Mouse (Mus musculus) kidney, embryonic 16.5 days (tissue): ENCODE data around the gene Kalrn. TPM values are rescaled to one million over a fixed set of nuclear protein-coding genes. Genes with fewer than 3 reads are reported as not detected.
A peak's percentile ranks its signal among the peaks of the same experiment; 100 is the strongest.

Experiments
- ATAC-seq: fragments of 200-750 bp; cut with Nextera tagmentation; 2 replicates; pipeline ENCODE4 v1.8.0; 2017; ENCODE audit warnings: moderate TSS enrichment; ENCODE audit not compliant: low FRiP score, low TSS enrichment
- H3K27ac ChIP-seq: fragments of 300-500 bp; sonication (generic); 2 replicates; pipeline ENCODE4 v1.5.1; 2014; ENCODE audit warnings: low read length
- H3K27me3 ChIP-seq: fragments of 300-500 bp; sonication (generic); 2 replicates; pipeline ENCODE4 v1.6.1; 2014; ENCODE audit warnings: low read length, control low read depth, mixed read lengths; ENCODE audit not compliant: insufficient read depth
- H3K36me3 ChIP-seq: fragments of 300-500 bp; sonication (generic); 2 replicates; pipeline ENCODE4 v1.6.1; 2014; ENCODE audit warnings: low read length, control low read depth, mixed read lengths; ENCODE audit not compliant: insufficient read depth
- H3K4me1 ChIP-seq: fragments of 300-500 bp; sonication (generic); 2 replicates; pipeline ENCODE4 v1.6.1; 2014; ENCODE audit warnings: low read length, control low read depth, mixed read lengths; ENCODE audit not compliant: insufficient read depth
- H3K4me2 ChIP-seq: fragments of 300-500 bp; sonication (generic); replicated peaks from 2 replicates; pipeline ENCODE4 v1.6.1; 2014; ENCODE audit warnings: low read depth, low read length
- H3K4me3 ChIP-seq: fragments of 300-500 bp; sonication (generic); 2 replicates; pipeline ENCODE4 v1.5.1; 2014; ENCODE audit warnings: mild to moderate bottlenecking, low read length
- H3K9ac ChIP-seq: fragments of 300-500 bp; sonication (generic); replicated peaks from 2 replicates; pipeline ENCODE4 v1.6.1; 2014; ENCODE audit warnings: low read length
- H3K9me3 ChIP-seq: fragments of 300-500 bp; sonication (generic); 2 replicates; pipeline ENCODE4 v1.6.1; 2016; ENCODE audit warnings: low read length, control low read depth
- WGBS: fragments of 180-500 bp; shearing (Covaris S2); extraction: QIAGEN DNeasy Blood & Tissue Kit; methylation state at CpG from one replicate; pipeline ENCODE4 v1.1.7; 2014; 5-methylcytosine and 5-hydroxymethylcytosine counted together
- polyA plus RNA-seq: library from polyadenylated mRNA; unstranded; fragments of >200 nt; fragmentation: Nextera tagmentation; extraction: Ambion mirVana; gene quantifications from 2 replicates; pipeline ENCODE4 v1.2.1, GENCODE M21; 2015

Kalrn gene
- polyA plus RNA-seq, 1 experiment from 2014 or later, result 15.2 TPM

DNA sequence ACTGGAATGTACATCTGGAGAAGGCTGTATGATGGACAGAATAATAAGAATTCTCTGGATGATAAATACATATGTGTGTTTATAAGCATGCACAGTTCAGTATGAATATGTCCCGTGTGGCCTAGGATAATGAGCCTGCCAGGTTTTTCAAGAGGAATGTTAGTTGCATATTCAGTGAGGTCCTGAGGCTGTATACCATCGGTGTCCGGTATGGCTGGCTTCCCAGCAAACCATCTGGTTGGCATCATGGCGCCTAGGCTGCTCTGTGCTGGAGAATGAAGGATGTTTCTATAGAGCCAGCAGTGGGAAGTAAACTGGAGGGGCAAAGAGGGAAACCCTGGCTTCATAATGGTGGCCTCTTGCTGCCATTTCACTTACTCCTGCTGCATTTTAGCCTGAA, 510.0 kb downstream of the Kalrn start:
- Histone ChIP-seq H3K4me3 (no peak overlapping the region), H3K27ac (no peak overlapping the region), H3K9ac (no peak overlapping the region), H3K27me3 (no peaks in the 10 kb centered on the region), H3K4me1 (peaks cover 8% of the 10 kb centered on the region), H3K36me3 (no peaks in the 10 kb centered on the region), H3K4me2 (no peak overlapping the region), H3K9me3 (no peaks in the 10 kb centered on the region)
- 79% methylated on average over 4 of the region's 4 CpGs for WGBS
- ATAC-seq, result no peak

DNA sequence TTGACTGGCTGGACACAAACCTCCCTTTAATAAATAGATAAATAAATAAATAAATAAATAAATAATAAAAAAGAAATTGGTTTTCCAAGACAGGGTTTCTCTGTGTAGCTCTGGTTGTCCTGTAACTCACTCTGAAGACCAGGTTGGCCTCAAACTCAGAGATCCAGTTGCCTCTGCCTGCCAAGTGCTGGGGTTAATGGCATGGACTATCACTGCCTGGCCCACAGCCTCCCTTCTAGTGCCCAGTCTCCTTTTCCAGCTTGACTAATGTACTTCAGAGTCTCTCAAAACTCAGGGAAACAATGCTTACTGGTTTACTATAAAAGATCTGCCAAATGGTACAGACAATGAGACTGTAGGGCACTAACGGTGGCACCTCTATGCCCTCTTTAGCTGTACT, 511.7 kb downstream of the Kalrn start:
- peaks cover 20% of the 10 kb centered on the region for H3K4me1 ChIP-seq
- no peaks in the 10 kb centered on the region for H3K9me3 ChIP-seq
- no peak overlapping the region for H3K4me3 ChIP-seq
- 0 out of 2 replicates have a peak overlapping the region, but pooled peaks have one; percentile 17 for H3K27ac ChIP-seq
- no peak overlapping the region for H3K4me2 ChIP-seq
- H3K27me3 ChIP-seq, result no peaks in the 10 kb centered on the region
- no peak for ATAC-seq
- no peak overlapping the region for H3K9ac ChIP-seq
- H3K36me3 ChIP-seq, result no peaks in the 10 kb centered on the region
- WGBS, result 93% methylated on average over 1 of the region's 1 CpGs

DNA sequence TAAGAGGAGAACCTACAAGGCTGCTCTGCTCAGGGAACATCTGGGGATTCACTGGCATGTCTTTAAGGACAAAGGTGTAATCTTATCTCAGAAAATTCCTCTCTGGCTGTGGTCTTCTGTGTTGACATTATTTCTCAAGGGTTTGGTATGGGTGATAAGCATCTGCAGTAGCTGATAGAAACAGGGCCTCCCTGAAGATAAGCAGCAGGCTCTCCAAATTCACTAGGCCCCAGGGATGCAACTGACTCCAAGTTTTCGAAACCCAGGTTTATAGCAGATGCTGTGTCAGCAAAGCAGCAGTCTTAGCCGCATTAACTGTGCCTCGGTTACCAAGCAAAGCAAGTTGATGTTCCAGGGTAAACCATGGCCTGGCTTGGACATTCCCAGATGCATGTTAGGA, 514.7 kb downstream of the Kalrn start:
- no peak for ATAC-seq
- Histone ChIP-seq H3K4me3 (no peak overlapping the region), H3K36me3 (0 out of 2 replicates have a peak, but pooled peaks cover 1% of the 10 kb centered on the region), H3K4me1 (peaks cover 22% of the 10 kb centered on the region), H3K27me3 (no peaks in the 10 kb centered on the region), H3K9ac (no peak overlapping the region), H3K9me3 (no peaks in the 10 kb centered on the region), H3K27ac (0 out of 2 replicates have a peak overlapping the region, but pooled peaks have one; percentile 31), H3K4me2 (no peak overlapping the region)
- 47% methylated on average over 3 of the region's 3 CpGs for WGBS

DNA sequence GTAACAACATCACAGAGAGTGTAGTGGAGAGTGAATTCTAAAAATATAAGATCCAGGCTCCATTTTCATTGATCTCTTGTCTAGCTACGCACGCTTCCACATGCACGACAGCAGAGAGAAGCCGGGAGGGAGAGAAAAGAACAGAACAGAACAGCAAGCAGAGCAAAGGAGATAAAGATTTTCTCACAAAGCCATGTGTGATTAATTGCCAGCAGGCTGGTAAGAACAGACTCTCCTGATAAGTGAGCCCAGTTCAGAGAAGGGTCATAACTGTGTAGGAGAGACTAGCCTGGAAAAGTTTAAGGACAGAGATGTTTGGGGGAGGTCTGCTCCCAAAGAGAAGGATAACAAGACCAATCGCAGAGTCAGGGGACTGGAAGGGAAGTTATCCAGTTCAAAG, 515.9 kb downstream of the Kalrn start:
- H3K27me3 ChIP-seq, result no peaks in the 10 kb centered on the region
- H3K4me3 ChIP-seq, result no peak overlapping the region
- no peak for ATAC-seq
- no peaks in the 10 kb centered on the region for H3K9me3 ChIP-seq
- H3K36me3 ChIP-seq, result peaks cover 6% of the 10 kb centered on the region; the same call in 1 of the 2 replicates
- H3K4me1 ChIP-seq, result peaks cover 22% of the 10 kb centered on the region
- H3K9ac ChIP-seq, result no peak overlapping the region
- no peak overlapping the region for H3K4me2 ChIP-seq
- WGBS, result 59% methylated on average over 5 of the region's 5 CpGs
- H3K27ac ChIP-seq, result no peak overlapping the region

DNA sequence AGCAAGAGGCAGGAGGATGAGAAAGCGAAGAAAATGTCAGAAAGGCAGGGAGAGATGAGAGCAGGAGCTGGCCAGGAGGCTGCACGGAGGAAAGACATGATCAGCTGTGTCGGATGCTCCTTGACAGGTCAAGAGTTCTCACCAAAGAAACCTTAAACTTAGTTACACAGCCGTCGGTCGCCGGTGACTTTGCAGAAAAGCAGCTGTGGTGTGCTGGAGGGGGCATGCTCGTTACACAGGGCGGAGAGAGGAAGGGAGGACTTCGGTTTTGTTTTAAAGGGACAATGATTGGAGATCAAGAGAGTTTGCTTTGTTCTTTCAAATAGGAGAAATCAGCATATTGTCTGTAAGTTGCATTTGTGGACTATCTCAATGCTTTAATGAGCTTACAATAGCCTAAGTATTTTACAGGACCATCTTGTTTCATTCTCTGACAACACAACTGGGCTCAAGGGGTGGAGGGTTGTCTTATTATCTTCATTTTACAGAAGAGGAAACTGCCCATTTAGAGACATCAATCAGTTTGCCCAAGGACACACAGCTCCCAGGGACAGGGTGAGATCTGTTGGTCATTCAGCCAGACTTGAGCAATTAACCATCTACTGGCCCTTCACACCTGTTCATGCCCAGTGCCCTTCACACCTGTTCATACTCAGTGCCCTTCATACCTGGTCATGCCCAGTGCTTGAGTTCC, 516.8 kb downstream of the Kalrn start:
- Histone ChIP-seq H3K4me3 (no peak overlapping the region), H3K9me3 (no peaks in the 10 kb centered on the region), H3K4me1 (peaks cover 22% of the 10 kb centered on the region), H3K9ac (no peak overlapping the region), H3K36me3 (peaks cover 6% of the 10 kb centered on the region; the same call in 1 of the 2 replicates), H3K27ac (no peak overlapping the region), H3K27me3 (no peaks in the 10 kb centered on the region), H3K4me2 (no peak overlapping the region)
- no peak for ATAC-seq
- WGBS, result 31% methylated on average over 10 of the region's 10 CpGs

DNA sequence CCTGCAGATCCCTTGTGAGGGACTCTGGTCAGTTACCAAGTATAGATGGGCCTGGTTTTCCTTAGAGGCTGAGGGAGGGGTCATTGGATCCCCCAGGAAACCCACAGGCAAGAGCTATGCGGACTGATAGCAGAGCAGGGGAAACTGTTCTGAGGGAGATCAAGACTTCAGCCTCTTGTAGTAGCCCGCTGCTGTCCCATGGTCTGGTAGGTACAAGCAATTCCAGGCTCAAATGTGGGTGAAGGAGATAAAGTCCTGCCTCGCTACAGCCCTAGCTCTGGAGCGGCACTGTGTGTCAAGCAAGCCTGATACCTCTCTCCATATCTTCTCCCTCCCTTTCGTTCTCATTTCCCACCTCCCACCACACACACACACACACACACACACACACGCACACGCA, 523.2 kb downstream of the Kalrn start:
- no peaks in the 10 kb centered on the region for H3K27me3 ChIP-seq
- WGBS, result 84% methylated on average over 6 of the region's 7 CpGs
- H3K4me3 ChIP-seq, result no peak overlapping the region
- H3K4me2 ChIP-seq, result no peak overlapping the region
- H3K27ac ChIP-seq, result no peak overlapping the region
- no peaks in the 10 kb centered on the region for H3K4me1 ChIP-seq
- peaks cover 6% of the 10 kb centered on the region; the same call in 1 of the 2 replicates for H3K36me3 ChIP-seq
- ATAC-seq, result no peak
- no peak overlapping the region for H3K9ac ChIP-seq
- no peaks in the 10 kb centered on the region for H3K9me3 ChIP-seq

DNA sequence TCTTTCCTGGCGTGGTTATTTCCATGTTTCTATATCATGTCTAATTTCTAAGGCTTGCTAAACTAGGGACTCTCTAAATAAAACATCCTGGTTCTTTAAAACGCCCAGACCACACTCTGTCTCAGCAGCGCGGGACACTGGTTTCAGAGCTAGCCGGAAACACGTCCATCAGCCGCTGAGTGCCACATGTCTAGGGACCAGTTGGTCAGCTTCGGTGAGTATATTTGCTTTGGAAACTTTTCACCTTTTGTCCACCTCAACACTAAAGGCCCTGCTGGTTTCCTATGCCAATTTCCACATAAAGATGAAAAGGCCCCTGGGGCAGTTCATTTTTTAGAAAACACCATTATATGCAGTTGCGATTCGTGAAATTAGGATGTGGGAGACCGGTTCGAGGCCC, 524.0 kb downstream of the Kalrn start:
- H3K4me1 ChIP-seq, result no peaks in the 10 kb centered on the region
- no peak overlapping the region for H3K4me3 ChIP-seq
- H3K27ac ChIP-seq, result no peak overlapping the region
- H3K36me3 ChIP-seq, result peaks cover 6% of the 10 kb centered on the region; the same call in 1 of the 2 replicates
- H3K27me3 ChIP-seq, result no peaks in the 10 kb centered on the region
- 77% methylated on average over 12 of the region's 12 CpGs for WGBS
- H3K9ac ChIP-seq, result no peak overlapping the region
- H3K4me2 ChIP-seq, result no peak overlapping the region
- no peak for ATAC-seq
- H3K9me3 ChIP-seq, result no peaks in the 10 kb centered on the region

DNA sequence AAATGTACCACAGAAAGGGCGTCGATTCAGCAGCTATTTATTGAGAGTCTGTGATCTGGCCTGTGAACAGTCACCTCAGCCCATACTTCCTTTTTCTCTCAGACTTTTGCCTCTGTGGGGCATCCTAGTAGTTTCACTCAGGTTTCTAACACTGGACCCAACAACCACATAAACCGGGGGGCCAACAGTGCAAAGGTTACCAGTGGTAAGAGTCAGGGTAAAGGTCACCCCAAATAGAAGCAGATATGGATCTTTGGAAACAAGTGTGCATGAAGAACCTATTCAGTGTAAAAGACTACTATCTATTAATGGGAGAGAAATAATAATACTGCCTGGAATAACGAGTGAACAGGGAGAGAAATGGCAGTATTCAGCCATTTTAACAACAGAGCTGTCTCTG, 525.1 kb downstream of the Kalrn start:
- Histone ChIP-seq H3K4me3 (no peak overlapping the region), H3K9ac (no peak overlapping the region), H3K4me2 (no peak overlapping the region), H3K36me3 (peaks cover 1% of the 10 kb centered on the region; the same call in 1 of the 2 replicates), H3K4me1 (no peaks in the 10 kb centered on the region), H3K9me3 (no peaks in the 10 kb centered on the region), H3K27ac (no peak overlapping the region), H3K27me3 (no peaks in the 10 kb centered on the region)
- no peak for ATAC-seq
- WGBS, result 91% methylated on average over 4 of the region's 4 CpGs

DNA sequence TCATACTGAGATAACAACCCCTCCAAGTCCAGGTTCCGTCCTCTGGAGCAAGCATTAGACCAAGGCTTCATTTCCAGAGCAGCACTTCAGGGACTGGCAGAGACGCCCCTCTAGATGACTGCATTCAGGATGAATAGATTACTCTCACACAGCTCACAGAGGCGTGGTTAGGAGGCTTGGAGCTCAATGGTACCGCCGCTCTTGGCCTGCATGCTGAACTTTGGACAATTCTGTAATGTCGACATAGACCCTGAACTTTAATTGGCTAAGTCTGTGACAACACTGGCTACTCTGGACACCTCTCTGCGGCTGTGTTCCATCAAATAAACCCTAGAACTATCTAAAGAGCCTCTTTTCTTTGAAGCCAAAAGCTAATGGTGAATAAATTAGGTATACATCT, 525.8 kb downstream of the Kalrn start:
- Histone ChIP-seq H3K36me3 (no peaks in the 10 kb centered on the region), H3K9ac (no peak overlapping the region), H3K27ac (no peak overlapping the region), H3K4me3 (no peak overlapping the region), H3K27me3 (no peaks in the 10 kb centered on the region), H3K4me1 (no peaks in the 10 kb centered on the region), H3K9me3 (no peaks in the 10 kb centered on the region), H3K4me2 (no peak overlapping the region)
- 80% methylated on average over 7 of the region's 7 CpGs for WGBS
- ATAC-seq, result no peak

DNA sequence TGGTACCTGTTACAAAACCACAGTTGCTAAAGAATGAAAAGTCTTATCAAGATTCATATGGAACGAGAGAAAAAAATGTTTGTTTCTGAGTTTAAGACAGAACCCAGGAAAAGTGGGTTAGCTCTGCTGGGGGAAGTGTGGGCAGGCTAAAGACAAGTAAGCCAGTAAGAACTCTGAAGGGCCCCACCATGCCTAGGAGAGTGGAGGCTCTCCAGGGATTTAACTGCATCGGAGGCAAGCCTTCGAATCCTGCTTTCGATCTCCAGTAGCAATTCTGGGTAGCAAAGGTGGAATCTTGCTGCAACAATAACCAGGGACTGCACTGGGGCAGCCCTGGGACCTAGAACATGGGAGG, 526.3 kb downstream of the Kalrn start:
- no peaks in the 10 kb centered on the region for H3K9me3 ChIP-seq
- no peaks in the 10 kb centered on the region for H3K27me3 ChIP-seq
- no peak for ATAC-seq
- 79% methylated on average over 4 of the region's 4 CpGs for WGBS
- H3K4me2 ChIP-seq, result no peak overlapping the region
- no peak overlapping the region for H3K27ac ChIP-seq
- no peaks in the 10 kb centered on the region for H3K4me1 ChIP-seq
- H3K36me3 ChIP-seq, result no peaks in the 10 kb centered on the region
- H3K9ac ChIP-seq, result no peak overlapping the region
- H3K4me3 ChIP-seq, result no peak overlapping the region
